Mouse (Mus musculus) midbrain, embryonic 10.5 days (tissue): ENCODE measurements at regions not wholly inside any gene's neighbourhood (a gene's known extent, or its start where the extent isn't known, plus 50 kb on each side); places are given as distances from the start of the nearest gene placed in this dataset.

Experiments
- DNase-seq: peaks from one replicate; pipeline ENCODE4 v3.0.0-alpha.2; 2017; ENCODE audit warnings: low spot score
- H3K27ac ChIP-seq: fragments of 300-500 bp; sonication (generic); replicated peaks from 2 replicates; pipeline ENCODE4 v1.5.1; 2016; ENCODE audit warnings: mild to moderate bottlenecking
- H3K27me3 ChIP-seq: fragments of 300-500 bp; sonication (generic); 2 replicates; pipeline ENCODE4 v1.6.1; 2016; ENCODE audit warnings: low read depth, mild to moderate bottlenecking; ENCODE audit not compliant: poor library complexity, severe bottlenecking
- H3K36me3 ChIP-seq: fragments of 300-500 bp; sonication (generic); 2 replicates; pipeline ENCODE4 v1.6.1; 2016; ENCODE audit warnings: mild to moderate bottlenecking, moderate library complexity
- H3K4me1 ChIP-seq: fragments of 300-500 bp; sonication (generic); 2 replicates; pipeline ENCODE4 v1.6.1; 2016
- H3K4me3 ChIP-seq: fragments of 300-500 bp; sonication (generic); 2 replicates; pipeline ENCODE4 v1.5.1; 2016; ENCODE audit warnings: mild to moderate bottlenecking, moderate library complexity
- H3K9me3 ChIP-seq: fragments of 300-500 bp; sonication (generic); replicated peaks from 2 replicates; pipeline ENCODE4 v1.6.1; 2016; ENCODE audit warnings: mild to moderate bottlenecking
- WGBS: fragments of 180-500 bp; shearing (Covaris S2); methylation state at CpG from one replicate; pipeline ENCODE4 v1.1.7; 2016; 5-methylcytosine and 5-hydroxymethylcytosine counted together

- no peaks in the 10 kb centered on the region; the same call in 1 of the 2 replicates for H3K9me3 ChIP-seq
- H3K4me1 ChIP-seq = peaks cover 7% of the 10 kb centered on the region; the same call in 1 of the 2 replicates
- H3K27me3 ChIP-seq = no peaks in the 10 kb centered on the region
- no peak overlapping the region for H3K27ac ChIP-seq
- no peaks in the 10 kb centered on the region for H3K36me3 ChIP-seq
- WGBS = 84% methylated on average over 6 of the region's 6 CpGs
- no peak overlapping the region for H3K4me3 ChIP-seq
- DNase-seq = no peak
These were observed 82.2 kb upstream of the Glrp1 start for GRCm38 (mm10) chr1:88592036-88592435.

GRCm38 (mm10) chr1:88590802-88591380 lies 81.0 kb upstream of the Glrp1 start:
- Histone ChIP-seq H3K4me1 (peaks cover 7% of the 10 kb centered on the region; the same call in 1 of the 2 replicates), H3K36me3 (no peaks in the 10 kb centered on the region), H3K9me3 (no peaks in the 10 kb centered on the region), H3K27ac (no peak overlapping the region), H3K4me3 (no peak overlapping the region), H3K27me3 (peaks cover 10% of the 10 kb centered on the region; the same call in 1 of the 2 replicates)
- WGBS = 91% methylated on average over 9 of the region's 9 CpGs
- DNase-seq = no peak

- no peaks in the 10 kb centered on the region for H3K36me3 ChIP-seq
- H3K4me3 ChIP-seq = no peak overlapping the region
- H3K9me3 ChIP-seq = no peaks in the 10 kb centered on the region
- 85% methylated on average over 1 of the region's 1 CpGs for WGBS
- peaks cover 3% of the 10 kb centered on the region; the same call in 1 of the 2 replicates for H3K4me1 ChIP-seq
- no peak for DNase-seq
- no peak overlapping the region for H3K27ac ChIP-seq
- peaks cover 29% of the 10 kb centered on the region for H3K27me3 ChIP-seq
These were observed 78.9 kb upstream of the Glrp1 start for GRCm38 (mm10) chr1:88588747-88589146.

- Histone ChIP-seq H3K4me3 (no peak overlapping the region), H3K27me3 (peaks cover 44% of the 10 kb centered on the region), H3K36me3 (no peaks in the 10 kb centered on the region), H3K4me1 (peaks cover 3% of the 10 kb centered on the region; the same call in 1 of the 2 replicates), H3K9me3 (no peaks in the 10 kb centered on the region), H3K27ac (no peak overlapping the region)
- DNase-seq = no peak
- 81% methylated on average over 13 of the region's 13 CpGs for WGBS
These were observed 77.3 kb upstream of the Glrp1 start for GRCm38 (mm10) chr1:88586823-88587820.

GRCm38 (mm10) chr1:88586128-88586527 lies 76.3 kb upstream of the Glrp1 start:
- peaks cover 3% of the 10 kb centered on the region; the same call in 1 of the 2 replicates for H3K4me1 ChIP-seq

GRCm38 (mm10) chr1:88584515-88585033 lies 74.7 kb upstream of the Glrp1 start:
- Histone ChIP-seq H3K27ac (no peak overlapping the region), H3K9me3 (no peaks in the 10 kb centered on the region), H3K36me3 (no peaks in the 10 kb centered on the region), H3K4me1 (peaks cover 3% of the 10 kb centered on the region; the same call in 1 of the 2 replicates), H3K27me3 (peaks cover 64% of the 10 kb centered on the region), H3K4me3 (no peak overlapping the region)
- DNase-seq = no peak
- WGBS = 80% methylated on average over 5 of the region's 5 CpGs

More at GRCm38 (mm10) chr1:88586128-88586527, 76.3 kb upstream of the Glrp1 start:
- Histone ChIP-seq H3K27ac (no peak overlapping the region), H3K36me3 (no peaks in the 10 kb centered on the region), H3K4me3 (no peak overlapping the region), H3K27me3 (peaks cover 54% of the 10 kb centered on the region), H3K9me3 (no peaks in the 10 kb centered on the region)
- 89% methylated on average over 2 of the region's 2 CpGs for WGBS
- DNase-seq = no peak

GRCm38 (mm10) chr1:88578231-88578620 lies 68.4 kb upstream of the Glrp1 start:
- no peak overlapping the region for H3K27ac ChIP-seq
- no peak for DNase-seq
- peaks cover 19% of the 10 kb centered on the region for H3K4me1 ChIP-seq
- H3K9me3 ChIP-seq = no peaks in the 10 kb centered on the region
- peaks cover 81% of the 10 kb centered on the region for H3K27me3 ChIP-seq
- no peak overlapping the region for H3K4me3 ChIP-seq
- H3K36me3 ChIP-seq = no peaks in the 10 kb centered on the region

GRCm38 (mm10) chr1:88577498-88578230 lies 67.8 kb upstream of the Glrp1 start:
- Histone ChIP-seq H3K4me1 (peaks cover 19% of the 10 kb centered on the region), H3K27me3 (peaks cover 76% of the 10 kb centered on the region), H3K4me3 (no peak overlapping the region), H3K27ac (peak overlapping the region; percentile 17; the same call in 1 of the 2 replicates), H3K9me3 (no peaks in the 10 kb centered on the region), H3K36me3 (no peaks in the 10 kb centered on the region)
- peak; percentile 44 for DNase-seq
- WGBS = 13% methylated on average over 12 of the region's 12 CpGs

- H3K4me3 ChIP-seq = no peak overlapping the region
- H3K36me3 ChIP-seq = no peaks in the 10 kb centered on the region
- H3K9me3 ChIP-seq = peaks cover 8% of the 10 kb centered on the region
- 70% methylated on average over 14 of the region's 14 CpGs for WGBS
- peaks cover 19% of the 10 kb centered on the region for H3K4me1 ChIP-seq
- no peak for DNase-seq
- no peak overlapping the region for H3K27ac ChIP-seq
- H3K27me3 ChIP-seq = peaks cover 60% of the 10 kb centered on the region
These were observed 66.2 kb upstream of the Glrp1 start for GRCm38 (mm10) chr1:88575917-88576669.

GRCm38 (mm10) chr1:88575291-88575690 lies 65.4 kb upstream of the Glrp1 start:
- Histone ChIP-seq H3K9me3 (peaks cover 8% of the 10 kb centered on the region), H3K4me1 (peaks cover 19% of the 10 kb centered on the region), H3K27ac (no peak overlapping the region), H3K4me3 (no peak overlapping the region), H3K27me3 (peaks cover 58% of the 10 kb centered on the region), H3K36me3 (no peaks in the 10 kb centered on the region)
- DNase-seq = no peak
- WGBS = 74% methylated on average over 4 of the region's 4 CpGs

- Histone ChIP-seq H3K4me1 (peaks cover 20% of the 10 kb centered on the region), H3K36me3 (no peaks in the 10 kb centered on the region), H3K27ac (no peak overlapping the region), H3K4me3 (no peak overlapping the region), H3K9me3 (peaks cover 8% of the 10 kb centered on the region), H3K27me3 (peaks cover 29% of the 10 kb centered on the region)
- DNase-seq = no peak
- WGBS = 93% methylated on average over 13 of the region's 13 CpGs
These were observed 62.3 kb upstream of the Glrp1 start for GRCm38 (mm10) chr1:88572161-88572560.
